Mouse (Mus musculus) stomach, adult 2 months (tissue): Measurements from ENCODE around the gene Oas2. TPM values are rescaled to one million over a fixed set of nuclear protein-coding genes. Genes with fewer than 3 reads are reported as not detected.

Experiments used
- polyA plus RNA-seq: library from polyadenylated mRNA; depleted of rRNA; stranded (reverse); fragments of >200 nt; gene quantifications from 2 replicates; pipeline ENCODE4 v1.2.3, GENCODE M21; 2012; rRNA removed

The Oas2 gene
- polyA plus RNA-seq = 4.3 and 7.3 TPM in 2 replicates

GRCm38 (mm10) chr5:120749688-120750087 lies at the start of gene Oas2:
Gene Oas2 (minus strand): TSS chr5:120749853.

GRCm38 (mm10) chr5:120795480-120796034 lies 45.9 kb upstream of the Oas2 start, which contains the start of gene Oas1e:
Gene Oas1e (minus strand): TSS chr5:120795530.

GRCm38 (mm10) chr5:120777478-120777877 lies 27.8 kb upstream of the Oas2 start, which contains the start of gene Oas3:
Gene Oas3 (minus strand): TSS chr5:120777661.

GRCm38 (mm10) chr5:120711827-120712226 lies 37.8 kb downstream of the Oas2 start, which contains the start of gene Dtx1:
Gene Dtx1 (minus strand): TSS chr5:120711927.

Other genes with a start within 250 kb of the Oas2 start
- 19.3 and 22.7 TPM in 2 replicates for gene Plbd2, start 246.2 kb downstream of the Oas2 start, polyA plus RNA-seq
- 10.5 and 16.0 TPM in 2 replicates for gene Slc8b1, start 238.7 kb downstream of the Oas2 start, polyA plus RNA-seq
- 17.3 and 22.1 TPM in 2 replicates for gene Tpcn1, start 161.2 kb downstream of the Oas2 start, polyA plus RNA-seq
- 0.09 and 0.11 TPM in 2 replicates for gene Iqcd, start 160.8 kb downstream of the Oas2 start, polyA plus RNA-seq
- 22.2 and 28.6 TPM in 2 replicates for gene Rita1, start 137.3 kb downstream of the Oas2 start, polyA plus RNA-seq
- gene Ddx54, start 137.1 kb downstream of the Oas2 start, polyA plus RNA-seq = 17.6 and 22.7 TPM in 2 replicates
- not detected in 2 replicates for gene Cfap73, start 115.6 kb downstream of the Oas2 start, polyA plus RNA-seq
- gene Rasal1, start 101.0 kb downstream of the Oas2 start, polyA plus RNA-seq = 2.4 and 2.5 TPM in 2 replicates
- 3.1 and 5.5 TPM in 2 replicates for gene Dtx1, start 37.9 kb downstream of the Oas2 start, polyA plus RNA-seq
- 2.0 and 2.5 TPM in 2 replicates for gene Oas3, start 27.8 kb upstream of the Oas2 start, polyA plus RNA-seq
- gene Oas1e, start 45.7 kb upstream of the Oas2 start, polyA plus RNA-seq = 0.11 TPM in 1 of 2 replicates, not detected in the other
- gene Oas1c, start 62.7 kb upstream of the Oas2 start, polyA plus RNA-seq = 1.1 and 1.9 TPM in 2 replicates
- not detected in 2 replicates for gene Oas1f, start 97.5 kb upstream of the Oas2 start, polyA plus RNA-seq
- gene Oas1h, start 111.6 kb upstream of the Oas2 start, polyA plus RNA-seq = not detected in 2 replicates
- gene Oas1g, start 137.8 kb upstream of the Oas2 start, polyA plus RNA-seq = 8.6 and 10.4 TPM in 2 replicates
- gene Oas1a, start 157.7 kb upstream of the Oas2 start, polyA plus RNA-seq = 14.3 and 16.5 TPM in 2 replicates
- gene Oas1d, start 164.7 kb upstream of the Oas2 start, polyA plus RNA-seq = not detected in 2 replicates